Mouse (Mus musculus) mouse embryonic stem cell (cell line): ENCODE measurements at regions not wholly inside any gene's neighbourhood (a gene's known extent, or its start where the extent isn't known, plus 50 kb on each side); places are given as distances from the start of the nearest gene placed in this dataset.

ENCODE experiments used
- in situ Hi-C, 2 experiments: fragments of 300-500 bp; cut with MboI; formaldehyde crosslinking; loops; 1 replicate in 1 of 2; 3 replicates in 1 of 2; pipeline ENCODE4 v1.14.3; 2019 to 2020; ENCODE audit warnings: low sequenced_read_pairs in 2 of 2, low pct_unique_long_range_greater_than_20kb in 1 of 2, mixed read lengths in 1 of 2; ENCODE audit not compliant: unreplicated experiment in 1 of 2

- in situ Hi-C loops = no loop called here
Measured at GRCm38 (mm10) chr15:93646820-93647219, 51.1 kb upstream of the Prickle1 start.

- in situ Hi-C loops = no loop called here
Measured at GRCm38 (mm10) chr15:93645950-93646349, 50.3 kb upstream of the Prickle1 start.
